Mouse (Mus musculus) midbrain, embryonic 15.5 days (tissue): ENCODE measurements around the gene Neto2. TPM values are rescaled to one million over a fixed set of nuclear protein-coding genes. Genes with fewer than 3 reads are reported as not detected.
A peak's percentile ranks its signal among the peaks of the same experiment; 100 is the strongest.

Source experiments
- ATAC-seq: fragments of 200-750 bp; cut with Nextera tagmentation; replicated peaks from 2 replicates; pipeline ENCODE4 v1.8.0; 2017; ENCODE audit warnings: moderate TSS enrichment
- H3K27ac ChIP-seq: fragments of 300-500 bp; sonication (generic); 2 replicates; pipeline ENCODE4 v1.5.1; 2015; ENCODE audit warnings: mild to moderate bottlenecking, inconsistent platforms
- H3K27me3 ChIP-seq: fragments of 300-500 bp; sonication (generic); replicated peaks from 2 replicates; pipeline ENCODE4 v1.6.1; 2015; ENCODE audit warnings: inconsistent platforms
- H3K36me3 ChIP-seq: fragments of 300-500 bp; sonication (generic); replicated peaks from 2 replicates; pipeline ENCODE4 v1.6.1; 2015; ENCODE audit warnings: inconsistent platforms
- H3K4me1 ChIP-seq: fragments of 300-500 bp; sonication (generic); 2 replicates; pipeline ENCODE4 v1.6.1; 2015; ENCODE audit warnings: inconsistent platforms
- H3K4me2 ChIP-seq: fragments of 300-500 bp; sonication (generic); 2 replicates; pipeline ENCODE4 v1.6.1; 2015; ENCODE audit warnings: inconsistent platforms, mild to moderate bottlenecking, moderate library complexity
- H3K4me3 ChIP-seq: fragments of 300-500 bp; sonication (generic); 2 replicates; pipeline ENCODE4 v1.5.1; 2015; ENCODE audit warnings: mild to moderate bottlenecking, inconsistent platforms
- H3K9ac ChIP-seq: fragments of 300-500 bp; sonication (generic); 2 replicates; pipeline ENCODE4 v1.6.1; 2015; ENCODE audit warnings: mild to moderate bottlenecking, inconsistent platforms
- H3K9me3 ChIP-seq: fragments of 300-500 bp; sonication (generic); 2 replicates; pipeline ENCODE4 v1.6.1; 2016; ENCODE audit warnings: inconsistent platforms
- WGBS: fragments of 180-500 bp; shearing (Covaris S2); methylation state at CpG from one replicate; pipeline ENCODE4 v1.1.7; 2015; ENCODE audit warnings: mixed read lengths; 5-methylcytosine and 5-hydroxymethylcytosine counted together
- polyA plus RNA-seq: library from polyadenylated mRNA; unstranded; fragments of >200 nt; fragmentation: Nextera tagmentation; extraction: Ambion mirVana; gene quantifications from 2 replicates; pipeline ENCODE4 v1.2.1, GENCODE M21; 2015

Gene Neto2
- 51.3 and 58.9 TPM in 2 replicates for polyA plus RNA-seq

DNA sequence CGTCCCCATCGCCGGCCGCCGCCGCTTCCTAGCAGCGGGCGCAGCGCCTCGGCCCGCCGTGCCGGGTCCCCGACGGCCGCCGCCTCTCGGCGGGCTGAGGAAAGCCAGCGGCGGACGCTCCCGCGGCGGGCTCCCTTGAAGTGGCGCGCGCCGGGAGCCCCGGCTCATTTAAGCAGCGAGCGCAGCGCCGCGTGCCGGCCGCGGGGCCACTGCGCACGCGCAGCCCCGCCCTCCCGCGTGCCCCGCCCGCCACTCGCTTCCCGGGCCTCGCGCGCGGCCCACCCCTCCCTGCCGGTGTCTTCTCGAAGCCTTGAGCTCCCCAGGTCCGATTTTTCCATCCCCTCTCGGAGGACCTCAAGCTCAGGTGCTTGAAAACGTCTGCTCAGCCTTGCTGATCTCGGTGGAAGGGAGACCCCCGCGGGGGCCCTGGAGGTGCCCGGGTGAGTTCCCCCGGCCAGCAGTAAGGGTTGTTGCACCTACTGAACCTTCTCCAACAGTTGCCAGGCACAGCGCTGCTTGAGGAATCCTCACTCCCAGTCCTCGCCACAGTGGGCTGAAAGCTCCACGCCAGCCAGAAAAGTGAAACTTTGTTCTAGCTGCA lies at the start of gene Neto2:
Gene Neto2, minus strand, starts transcription at position 174 of the 601 bp plus-strand sequence.
- 2% methylated on average over 64 of the region's 65 CpGs for WGBS
- H3K36me3 ChIP-seq: no peaks in the 10 kb centered on the region
- H3K27ac ChIP-seq: peak within 1 kb of the TSS; percentile 97
- ATAC-seq: peak; percentile 93
- no peaks in the 10 kb centered on the region for H3K27me3 ChIP-seq
- peak within 1 kb of the TSS; percentile 89 for H3K4me2 ChIP-seq
- no peaks in the 10 kb centered on the region for H3K9me3 ChIP-seq
- H3K4me3 ChIP-seq: peak within 1 kb of the TSS; percentile 95
- H3K9ac ChIP-seq: peak within 1 kb of the TSS; percentile 97
- H3K4me1 ChIP-seq: peaks cover 11% of the 10 kb centered on the region; the same call in 1 of the 2 replicates

DNA sequence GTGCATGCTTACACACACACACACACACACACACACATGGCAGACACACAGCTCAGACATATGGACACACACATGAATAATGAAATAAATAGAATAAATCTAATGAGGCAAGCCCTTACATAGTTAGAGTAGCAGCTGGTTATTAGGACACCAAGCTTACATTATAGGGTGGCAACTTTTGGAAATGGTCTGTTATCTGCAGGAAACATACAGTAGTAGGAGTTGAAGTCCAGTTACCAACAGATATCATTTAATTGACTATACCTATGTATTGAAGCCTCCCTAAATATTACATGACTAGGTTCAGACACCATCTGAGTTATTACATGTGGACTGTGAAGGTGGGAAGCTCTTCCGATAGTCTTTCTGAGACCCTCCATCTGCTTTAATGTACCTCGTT lies 44.3 kb upstream of the Neto2 start:
- Histone ChIP-seq H3K9me3 (no peaks in the 10 kb centered on the region), H3K4me1 (no peaks in the 10 kb centered on the region), H3K9ac (no peak overlapping the region), H3K36me3 (no peaks in the 10 kb centered on the region), H3K27ac (no peak overlapping the region), H3K27me3 (no peaks in the 10 kb centered on the region), H3K4me2 (no peak overlapping the region), H3K4me3 (no peak overlapping the region)
- no peak for ATAC-seq
- 92% methylated on average over 2 of the region's 2 CpGs for WGBS

DNA sequence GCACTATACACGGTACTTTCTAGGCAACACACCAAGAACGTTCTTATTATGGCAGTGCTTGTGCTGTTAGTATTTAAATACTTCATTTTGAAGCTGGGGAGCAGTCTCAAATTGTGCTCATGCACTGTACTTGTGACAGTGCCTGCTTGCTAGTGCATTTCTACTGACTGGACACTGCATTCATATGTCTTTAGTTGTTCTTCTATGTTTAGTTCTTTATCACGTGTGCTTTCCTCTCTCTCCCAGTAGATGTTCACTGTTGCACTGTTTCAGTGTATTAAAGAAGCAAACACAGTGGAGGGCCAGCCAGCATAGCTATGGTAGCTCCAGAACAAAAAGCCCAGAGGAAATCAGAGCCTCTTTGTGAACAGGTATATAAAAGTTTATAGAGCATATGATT lies 29.8 kb upstream of the Neto2 start:
- H3K4me2 ChIP-seq: no peak overlapping the region
- ATAC-seq: no peak
- no peaks in the 10 kb centered on the region for H3K27me3 ChIP-seq
- H3K9ac ChIP-seq: no peak overlapping the region
- H3K36me3 ChIP-seq: peaks cover 9% of the 10 kb centered on the region; the same call in 1 of the 2 replicates
- H3K9me3 ChIP-seq: no peaks in the 10 kb centered on the region
- WGBS: 90% methylated on average over 3 of the region's 3 CpGs
- H3K27ac ChIP-seq: no peak overlapping the region
- no peaks in the 10 kb centered on the region for H3K4me1 ChIP-seq
- no peak overlapping the region for H3K4me3 ChIP-seq

DNA sequence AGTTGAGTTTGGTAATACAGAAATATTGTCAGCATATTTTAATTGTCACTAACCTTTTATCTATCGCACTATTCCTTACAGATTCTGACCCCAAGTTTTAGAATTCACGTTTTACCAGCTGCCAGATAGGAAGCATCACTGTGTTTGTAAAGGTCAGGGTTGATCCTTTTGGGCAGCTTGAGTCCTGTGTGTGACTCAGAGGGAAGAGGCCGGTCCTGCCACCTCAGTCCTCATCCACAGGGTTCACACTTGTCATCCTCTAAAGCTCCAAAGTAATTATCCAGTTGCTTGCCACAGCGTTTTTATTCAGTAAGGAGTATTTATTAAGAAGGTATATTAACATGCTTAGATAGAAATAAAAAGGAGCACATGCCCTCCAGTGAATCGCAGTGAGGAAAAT lies 16.5 kb upstream of the Neto2 start:
- Histone ChIP-seq H3K27me3 (no peaks in the 10 kb centered on the region), H3K4me1 (no peaks in the 10 kb centered on the region), H3K36me3 (no peaks in the 10 kb centered on the region; the same call in 1 of the 2 replicates), H3K4me3 (no peak overlapping the region), H3K4me2 (no peak overlapping the region), H3K27ac (no peak overlapping the region), H3K9me3 (no peaks in the 10 kb centered on the region), H3K9ac (no peak overlapping the region)
- no peak for ATAC-seq
- 88% methylated on average over 5 of the region's 5 CpGs for WGBS

DNA sequence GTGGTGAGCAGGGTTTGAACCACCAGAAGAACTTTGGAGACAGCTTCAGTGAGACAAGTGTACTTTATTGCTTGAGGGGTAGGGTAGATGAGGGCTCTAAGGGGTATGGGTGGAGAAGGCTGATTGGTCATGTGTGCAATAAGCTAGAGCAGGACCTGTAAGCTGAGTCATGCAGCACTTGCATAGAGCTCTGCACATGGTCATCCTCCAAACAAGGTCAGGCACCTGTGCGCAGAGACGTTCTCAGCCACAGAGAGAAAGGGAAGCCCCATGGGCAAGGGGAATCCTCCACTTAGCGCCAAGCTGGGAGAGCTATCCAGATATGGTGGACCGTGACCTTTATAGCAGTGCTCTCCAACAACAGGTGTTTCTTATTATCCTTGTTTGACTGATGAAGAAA lies 16.0 kb upstream of the Neto2 start:
- ATAC-seq: no peak
- no peaks in the 10 kb centered on the region for H3K27me3 ChIP-seq
- H3K27ac ChIP-seq: no peak overlapping the region
- H3K4me2 ChIP-seq: no peak overlapping the region
- no peak overlapping the region for H3K4me3 ChIP-seq
- no peaks in the 10 kb centered on the region for H3K4me1 ChIP-seq
- H3K9ac ChIP-seq: no peak overlapping the region
- 91% methylated on average over 4 of the region's 4 CpGs for WGBS
- H3K36me3 ChIP-seq: no peaks in the 10 kb centered on the region; the same call in 1 of the 2 replicates
- H3K9me3 ChIP-seq: no peaks in the 10 kb centered on the region

DNA sequence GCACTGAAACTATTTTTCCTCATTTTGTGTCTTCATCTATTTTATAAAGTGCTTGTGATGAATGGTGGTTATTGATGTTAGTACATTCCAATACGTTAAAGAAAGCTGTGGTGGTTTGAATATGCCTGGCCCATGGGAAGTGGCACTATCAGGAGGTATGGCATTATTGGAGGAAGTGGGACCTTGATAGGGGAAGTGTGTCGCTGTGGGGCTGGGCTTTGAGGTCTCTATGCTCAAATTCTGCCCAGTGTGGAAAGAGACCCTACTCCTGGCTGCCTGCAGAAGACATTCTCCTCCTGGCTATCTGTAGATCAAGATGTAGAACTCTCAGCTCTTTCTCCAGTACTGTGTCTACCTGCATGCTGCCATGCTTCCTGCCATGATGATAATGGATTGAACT lies 6.3 kb upstream of the Neto2 start:
- Histone ChIP-seq H3K36me3 (no peaks in the 10 kb centered on the region), H3K4me2 (no peak overlapping the region), H3K27me3 (no peaks in the 10 kb centered on the region), H3K9me3 (no peaks in the 10 kb centered on the region), H3K9ac (no peak overlapping the region), H3K4me1 (no peaks in the 10 kb centered on the region), H3K4me3 (no peak overlapping the region), H3K27ac (no peak overlapping the region)
- 81% methylated on average over 2 of the region's 2 CpGs for WGBS
- no peak for ATAC-seq

DNA sequence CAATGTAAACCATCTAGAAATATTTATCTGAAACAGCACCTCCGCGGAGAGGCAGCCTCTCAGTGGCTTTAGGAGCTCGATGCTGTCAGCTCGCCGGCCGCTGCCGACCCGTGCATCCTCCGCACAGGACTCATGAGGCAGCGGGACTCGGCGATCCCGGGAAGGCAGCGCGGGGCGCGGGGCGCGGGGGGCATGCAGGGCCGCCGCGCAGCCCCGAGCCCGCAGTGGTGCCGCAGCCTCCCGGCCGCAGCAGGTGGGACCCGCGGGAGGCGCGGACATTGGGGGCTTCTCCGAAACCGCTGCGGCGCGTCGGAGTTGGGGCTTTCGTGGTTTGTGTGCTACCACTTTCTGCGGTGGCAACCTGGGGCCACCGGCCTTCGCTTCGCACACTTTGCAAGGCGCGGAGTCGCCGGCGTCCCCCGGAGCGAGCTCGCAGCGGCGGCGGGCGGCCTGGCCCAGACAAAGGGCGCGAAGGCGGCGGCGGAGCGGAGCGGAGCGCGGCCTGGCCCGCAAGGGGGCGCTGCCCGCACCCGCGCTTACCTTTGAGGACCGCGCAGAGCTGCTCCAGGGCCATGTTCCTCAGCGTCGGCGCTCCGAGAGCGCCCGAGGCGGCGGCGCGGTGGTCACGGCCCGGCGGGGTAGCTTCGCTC lies 498 bp downstream of the Neto2 start:
- under 1% methylated on average over 82 of the region's 84 CpGs for whole genome bisulfite sequencing

DNA sequence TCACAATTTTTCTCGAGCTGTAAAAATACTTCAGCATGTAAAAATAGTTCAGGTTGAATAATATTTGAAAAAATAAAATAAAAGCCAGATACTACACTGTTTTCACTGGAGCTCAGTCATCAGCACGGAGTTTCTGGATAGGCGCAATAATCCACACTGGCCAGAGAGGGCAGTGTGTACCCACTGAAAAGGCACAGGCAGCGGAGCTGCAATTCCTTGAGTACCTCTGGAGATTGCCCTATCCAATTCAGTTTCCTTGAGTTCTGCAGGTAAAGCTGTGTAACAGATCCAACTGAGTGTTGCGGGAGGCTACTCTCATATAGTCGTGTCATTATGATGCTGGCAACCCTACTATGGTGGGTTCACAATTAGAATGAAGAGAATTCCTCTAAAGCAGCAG lies 1.7 kb downstream of the Neto2 start:
- Histone ChIP-seq H3K9ac (no peak overlapping the region), H3K4me1 (peaks cover 11% of the 10 kb centered on the region; the same call in 1 of the 2 replicates), H3K36me3 (no peaks in the 10 kb centered on the region), H3K4me3 (peak overlapping the region; percentile 39), H3K27ac (0 out of 2 replicates have a peak overlapping the region, but pooled peaks have one; percentile 42), H3K4me2 (peak overlapping the region; percentile 53), H3K27me3 (no peaks in the 10 kb centered on the region), H3K9me3 (no peaks in the 10 kb centered on the region)
- ATAC-seq: peak; percentile 55
- 0% methylated on average over 6 of the region's 6 CpGs for WGBS

More for the DNA sequence above, 498 bp downstream of the Neto2 start:
- H3K9ac ChIP-seq: peak overlapping the region; percentile 97
- no peaks in the 10 kb centered on the region for H3K27me3 ChIP-seq
- peak overlapping the region; percentile 97 for H3K27ac ChIP-seq
- no peaks in the 10 kb centered on the region for H3K9me3 ChIP-seq
- peaks cover 11% of the 10 kb centered on the region; the same call in 1 of the 2 replicates for H3K4me1 ChIP-seq
- H3K4me2 ChIP-seq: peak overlapping the region; percentile 89
- peak overlapping the region; percentile 95 for H3K4me3 ChIP-seq
- no peaks in the 10 kb centered on the region for H3K36me3 ChIP-seq
- ATAC-seq: peak; percentile 97

DNA sequence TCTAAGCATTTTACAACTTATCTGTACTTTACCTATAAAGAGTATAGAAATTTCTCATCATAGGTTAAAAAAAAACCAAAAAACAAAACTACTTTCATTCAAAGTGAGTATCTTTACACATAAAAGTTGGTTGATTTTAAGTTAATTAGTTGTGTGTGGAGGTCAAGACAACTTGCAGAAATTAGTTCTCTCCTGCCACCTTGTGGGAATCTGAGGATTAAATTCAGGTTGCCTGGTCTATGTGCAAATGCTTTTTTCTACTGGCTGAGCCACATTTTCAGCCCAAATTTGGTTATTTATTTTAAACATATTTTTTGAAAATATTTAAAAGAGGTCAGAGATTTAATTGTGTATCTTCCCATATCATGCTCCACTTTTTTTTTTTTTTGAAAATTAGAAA lies 35.6 kb downstream of the Neto2 start:
- H3K4me3 ChIP-seq: no peak overlapping the region
- H3K4me1 ChIP-seq: no peaks in the 10 kb centered on the region
- no peak overlapping the region for H3K9ac ChIP-seq
- no peaks in the 10 kb centered on the region for H3K27me3 ChIP-seq
- no peaks in the 10 kb centered on the region for H3K36me3 ChIP-seq
- ATAC-seq: no peak
- H3K27ac ChIP-seq: no peak overlapping the region
- H3K9me3 ChIP-seq: no peaks in the 10 kb centered on the region
- no peak overlapping the region for H3K4me2 ChIP-seq

DNA sequence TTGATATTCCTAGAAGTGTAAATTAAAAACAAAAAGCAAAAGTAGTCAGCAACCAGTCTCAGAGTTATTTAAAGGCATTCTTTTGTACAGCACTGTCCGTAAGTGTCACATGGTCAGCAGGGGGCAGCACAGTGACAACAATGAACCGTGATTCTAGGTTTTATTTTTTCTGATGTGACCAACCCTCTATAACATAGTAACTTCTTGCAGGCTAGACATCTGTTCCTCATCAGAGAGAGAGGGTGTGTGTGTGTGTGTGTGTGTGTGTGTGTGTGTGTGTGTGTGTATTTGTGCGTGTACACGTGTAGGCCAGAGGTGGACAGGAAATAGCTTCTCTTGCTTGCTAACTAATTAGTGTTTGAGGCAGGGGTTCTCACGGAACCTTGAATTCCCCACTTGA lies 38.7 kb downstream of the Neto2 start:
- Histone ChIP-seq H3K4me3 (no peak overlapping the region), H3K27me3 (no peaks in the 10 kb centered on the region), H3K9me3 (no peaks in the 10 kb centered on the region), H3K4me1 (no peaks in the 10 kb centered on the region), H3K9ac (no peak overlapping the region), H3K4me2 (no peak overlapping the region), H3K27ac (no peak overlapping the region), H3K36me3 (no peaks in the 10 kb centered on the region)
- 73% methylated on average over 5 of the region's 5 CpGs for WGBS
- ATAC-seq: no peak

DNA sequence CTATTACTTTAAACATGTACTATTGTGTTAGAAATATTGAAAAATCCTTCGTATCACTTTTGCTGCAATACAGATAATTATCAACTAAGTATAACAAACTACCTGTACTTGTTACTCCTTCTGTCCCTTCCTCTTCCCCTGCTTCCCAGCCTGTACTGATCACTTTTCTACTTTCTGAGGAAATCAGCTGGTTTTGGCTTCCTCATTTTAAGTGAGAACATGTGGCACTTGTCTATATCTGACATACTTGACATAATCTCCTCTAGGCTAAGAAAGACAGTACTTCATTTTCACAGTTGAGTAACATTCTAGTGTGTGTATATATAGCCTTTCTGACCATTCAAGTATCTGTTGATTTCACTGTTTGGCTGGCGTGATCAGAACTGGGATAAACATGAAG lies 49.5 kb downstream of the Neto2 start:
- no peak for ATAC-seq
- Histone ChIP-seq H3K4me3 (no peak overlapping the region), H3K9ac (no peak overlapping the region), H3K36me3 (peaks cover 3% of the 10 kb centered on the region; the same call in 1 of the 2 replicates), H3K27ac (no peak overlapping the region), H3K4me1 (no peaks in the 10 kb centered on the region), H3K4me2 (no peak overlapping the region), H3K27me3 (no peaks in the 10 kb centered on the region), H3K9me3 (no peaks in the 10 kb centered on the region)
- 92% methylated on average over 2 of the region's 2 CpGs for WGBS

DNA sequence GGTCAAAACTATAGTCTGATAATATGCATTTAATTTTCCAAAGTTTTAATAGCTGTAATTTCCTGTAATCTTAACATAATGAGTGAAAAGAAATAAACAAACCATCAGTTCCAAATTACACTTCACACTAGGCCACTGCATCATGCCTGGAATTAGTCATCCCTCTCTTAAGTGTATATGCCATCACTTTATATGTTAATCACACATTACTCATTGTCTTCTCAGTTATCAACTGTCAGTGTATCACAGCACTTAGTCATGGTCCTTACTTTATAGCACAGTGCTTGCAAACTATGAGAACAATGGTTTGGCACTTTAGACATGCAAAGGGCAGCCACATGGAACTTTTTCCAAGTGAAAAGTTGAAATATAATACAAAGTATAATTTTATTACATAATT lies 52.2 kb downstream of the Neto2 start:
- Histone ChIP-seq H3K36me3 (peaks cover 17% of the 10 kb centered on the region), H3K4me3 (no peak overlapping the region), H3K27ac (no peak overlapping the region), H3K4me2 (no peak overlapping the region), H3K9me3 (no peaks in the 10 kb centered on the region), H3K27me3 (no peaks in the 10 kb centered on the region), H3K4me1 (no peaks in the 10 kb centered on the region), H3K9ac (no peak overlapping the region)
- ATAC-seq: no peak
